Mouse (Mus musculus): ENCODE data around the gene Pif1.

Gene Pif1

GRCm38 (mm10) chr9:65562081-65562506, 24.9 kb upstream of the Pif1 start:
- DNase-seq, result peak; percentile 68 to 77

DNA sequence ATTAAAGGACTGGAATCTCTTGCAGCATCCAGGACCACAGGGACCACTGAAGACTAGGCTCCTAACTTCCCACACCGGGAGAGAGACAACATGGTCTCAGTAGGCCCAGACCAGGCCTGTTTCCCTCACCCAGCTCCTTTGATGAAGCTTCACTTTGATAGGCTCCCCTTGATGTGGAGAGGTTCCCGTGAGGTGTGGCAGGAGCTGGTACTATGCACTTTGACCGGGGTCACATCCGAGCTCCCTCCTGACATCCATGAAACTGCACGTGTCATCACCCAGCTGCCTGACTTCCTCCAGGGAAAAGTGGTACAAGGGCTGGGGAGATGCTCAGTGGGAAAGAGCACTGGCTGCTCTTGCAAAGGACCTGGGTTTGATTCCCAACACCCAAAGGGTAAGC, 23.9 kb upstream of the Pif1 start:
- DNase-seq, result no peak

GRCm38 (mm10) chr9:65564698-65565097, 22.3 kb upstream of the Pif1 start:
- DNase-seq, result no peak

DNA sequence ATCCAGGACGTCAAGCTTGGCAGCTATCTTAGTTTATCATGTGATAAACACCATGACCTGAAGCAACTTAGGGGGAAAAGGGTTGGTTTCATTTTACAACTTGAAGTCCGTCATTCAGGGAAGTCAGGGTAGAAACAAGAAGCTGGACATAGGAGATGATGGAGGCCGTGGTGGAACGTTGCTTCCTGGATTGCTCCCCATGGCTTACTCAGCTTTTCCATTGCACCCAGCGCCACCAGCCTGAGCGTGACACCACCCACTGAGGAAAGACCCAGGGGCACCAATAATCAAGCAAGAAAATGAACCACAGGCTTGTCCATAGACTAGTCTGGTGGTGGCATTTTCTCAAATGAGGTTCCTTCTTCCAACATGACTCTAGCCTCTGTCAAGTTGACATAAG, 18.2 kb upstream of the Pif1 start:
- DNase-seq, result no peak

GRCm38 (mm10) chr9:65569491-65569971, 17.4 kb upstream of the Pif1 start:
- no peak for DNase-seq

DNA sequence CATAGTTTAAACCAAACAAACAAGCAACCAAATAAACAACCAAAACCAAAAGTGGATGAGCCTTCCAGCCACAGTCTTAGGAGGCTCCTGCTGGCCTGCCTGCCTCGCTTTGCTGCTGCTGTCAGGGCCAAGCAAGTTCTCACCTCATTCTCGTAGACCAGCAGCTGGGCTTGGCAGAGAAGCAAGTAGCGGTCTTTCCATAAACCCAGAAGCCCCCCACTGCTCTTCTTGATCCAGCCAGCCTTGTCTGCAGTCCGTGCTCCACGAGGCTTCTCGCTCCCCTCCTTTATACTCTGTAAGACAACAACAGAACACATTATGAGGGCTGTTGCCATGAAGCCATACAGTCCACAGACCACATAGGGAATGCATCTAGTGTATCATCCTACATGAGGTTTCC, 14.1 kb upstream of the Pif1 start:
- DNase-seq, result peak in 1 of 2 experiments; percentile 52

- DNase-seq, result no peak
Observed at GRCm38 (mm10) chr9:65574513-65575392, 12.2 kb upstream of the Pif1 start.

- DNase-seq, result peak; percentile 66 to 69
Observed at GRCm38 (mm10) chr9:65575393-65576196, 11.4 kb upstream of the Pif1 start.

- peak; percentile 62 to 77 for DNase-seq
Observed at GRCm38 (mm10) chr9:65576861-65577510, 10.0 kb upstream of the Pif1 start.

DNA sequence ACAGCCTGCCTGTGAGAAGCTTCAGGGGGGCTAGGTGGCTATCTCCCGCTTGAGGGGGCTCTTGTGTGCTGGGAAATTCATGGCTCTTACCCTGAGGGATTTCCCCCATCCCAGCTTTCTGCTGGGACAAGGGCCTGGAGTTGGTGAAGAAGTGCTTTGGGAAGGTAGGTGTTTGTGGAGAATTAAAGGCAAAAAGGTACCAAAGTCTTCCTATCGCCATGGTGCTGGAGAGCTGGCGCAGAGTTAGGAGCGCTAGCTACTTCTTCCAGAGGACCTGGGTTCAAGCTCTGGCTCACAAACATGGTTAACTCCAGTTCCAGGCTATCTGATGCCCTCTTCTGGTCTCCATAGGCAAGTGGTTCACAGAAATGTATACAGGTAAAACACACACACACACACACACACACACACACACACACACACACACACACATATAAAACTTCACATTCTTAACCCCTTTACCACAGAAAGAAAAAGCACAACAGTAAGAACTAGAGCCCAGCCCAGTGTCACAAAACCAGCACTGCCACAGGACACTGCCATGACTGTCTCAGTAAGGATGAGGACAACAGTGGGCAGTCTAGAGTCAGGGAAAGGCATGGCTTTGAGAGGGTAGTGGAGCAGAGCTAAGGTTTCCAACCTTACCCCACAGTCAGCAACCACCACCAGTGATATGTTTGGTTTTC, 9.3 kb upstream of the Pif1 start:
- DNase-seq, result no peak

GRCm38 (mm10) chr9:65578801-65579249, 8.1 kb upstream of the Pif1 start:
- no peak for DNase-seq

GRCm38 (mm10) chr9:65579781-65580371, 7.1 kb upstream of the Pif1 start, which contains the start of gene Plekho2:
Gene Plekho2 (minus strand): TSS chr9:65580040.
- DNase-seq, result peak; percentile 95 to 98

DNA sequence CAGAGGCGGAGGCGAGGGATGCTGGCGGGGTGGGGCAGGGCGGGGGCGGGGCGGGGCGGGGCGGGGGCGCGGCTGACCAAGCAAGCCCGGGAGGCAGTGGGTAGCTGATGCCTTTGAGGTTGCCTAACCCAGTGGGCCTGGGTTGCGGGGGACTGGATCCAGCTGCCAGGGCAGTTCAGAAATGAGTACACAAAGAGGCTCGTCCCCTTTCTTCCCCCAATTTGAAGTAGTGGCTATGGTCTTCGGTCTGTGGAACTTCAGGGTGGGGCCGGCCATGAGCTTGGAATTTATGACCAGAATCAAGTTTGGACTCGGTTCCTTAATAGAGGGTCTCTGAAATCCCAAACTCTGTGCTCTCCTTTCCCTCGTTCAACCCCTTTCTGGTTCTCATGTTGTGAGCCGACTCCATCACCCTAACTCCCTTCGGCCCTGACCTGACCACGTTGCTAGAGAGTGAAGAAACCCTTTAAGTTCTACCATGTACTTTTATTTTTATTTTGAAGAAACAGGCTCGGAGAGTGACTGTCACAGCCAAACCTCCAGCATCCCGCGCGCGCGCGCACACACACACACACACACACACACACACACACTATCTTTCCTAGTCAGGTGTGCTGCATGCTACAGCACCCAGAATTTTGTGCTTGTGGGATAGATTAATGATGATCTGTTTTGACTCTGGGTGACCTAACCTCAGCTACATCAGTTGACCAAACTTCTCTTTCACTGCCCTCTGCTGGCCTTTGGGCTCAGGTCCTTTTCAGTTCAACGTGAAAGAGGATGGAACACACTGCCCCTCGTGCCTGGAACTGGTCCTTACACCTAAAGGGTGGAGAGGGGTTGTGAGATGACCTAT, 6.3 kb upstream of the Pif1 start:
- peak; percentile 95 for DNase-seq

DNA sequence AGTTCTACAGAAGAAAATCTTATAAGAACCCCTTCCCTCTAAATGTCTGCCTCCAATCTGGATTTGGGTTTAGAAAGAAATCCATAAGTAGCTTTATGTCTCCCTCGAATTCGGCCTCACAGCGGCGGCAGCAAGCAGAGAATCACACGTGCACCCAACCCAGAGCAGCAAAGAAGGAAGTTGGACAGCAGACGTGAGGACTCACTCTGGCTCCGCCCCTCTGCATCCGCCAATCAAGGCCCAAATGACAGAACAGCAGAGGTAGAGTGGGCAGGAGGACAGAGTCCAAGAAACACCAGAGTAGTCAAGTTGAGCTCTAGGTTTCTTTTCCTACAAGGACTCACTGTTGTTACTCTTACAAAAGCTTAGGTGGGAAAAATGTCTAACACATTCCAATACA, 3.9 kb upstream of the Pif1 start:
- no peak for DNase-seq

DNA sequence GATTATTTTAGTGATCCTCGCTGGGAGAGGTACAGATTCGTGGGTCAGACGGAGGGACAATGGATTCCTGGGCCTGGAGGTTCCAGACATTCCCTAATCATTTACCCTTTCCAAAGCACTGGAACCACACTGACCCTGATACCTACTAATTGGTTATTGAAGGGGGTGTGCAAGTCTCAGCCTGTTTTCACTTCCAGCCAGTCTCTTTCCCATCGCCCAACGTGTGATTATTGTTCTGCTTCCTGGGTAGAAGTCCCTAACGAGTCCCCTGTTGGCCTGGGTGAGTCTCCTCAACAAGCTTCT, 261 bp downstream of the Pif1 start:
- DNase-seq, result no peak

- peak in 1 of 2 experiments; percentile 48 for DNase-seq
Observed at GRCm38 (mm10) chr9:65587573-65588358, 806 bp downstream of the Pif1 start.

- DNase-seq, result peak in 1 of 2 experiments; percentile 20
Observed at GRCm38 (mm10) chr9:65589091-65589490, 2.1 kb downstream of the Pif1 start.

DNA sequence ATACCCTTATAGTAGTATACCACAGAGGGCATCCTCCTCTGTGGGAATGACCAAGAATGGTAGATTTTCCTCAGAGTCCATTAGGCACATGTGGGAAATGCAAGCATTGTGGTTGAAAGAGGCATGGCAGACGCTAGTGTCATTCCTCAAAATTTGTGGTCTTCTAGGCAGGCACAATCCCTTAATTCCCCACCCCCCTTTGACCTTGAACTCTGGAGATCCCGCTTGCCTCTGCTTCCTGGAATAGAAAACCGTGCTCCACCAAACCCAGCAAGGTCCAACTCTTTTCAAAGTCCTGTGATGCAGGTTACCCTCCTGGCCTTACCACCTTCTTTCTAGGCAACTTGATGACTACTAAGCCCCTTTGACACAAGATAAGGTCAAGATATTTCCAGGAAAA, 5.8 kb downstream of the Pif1 start:
- no peak for DNase-seq

DNA sequence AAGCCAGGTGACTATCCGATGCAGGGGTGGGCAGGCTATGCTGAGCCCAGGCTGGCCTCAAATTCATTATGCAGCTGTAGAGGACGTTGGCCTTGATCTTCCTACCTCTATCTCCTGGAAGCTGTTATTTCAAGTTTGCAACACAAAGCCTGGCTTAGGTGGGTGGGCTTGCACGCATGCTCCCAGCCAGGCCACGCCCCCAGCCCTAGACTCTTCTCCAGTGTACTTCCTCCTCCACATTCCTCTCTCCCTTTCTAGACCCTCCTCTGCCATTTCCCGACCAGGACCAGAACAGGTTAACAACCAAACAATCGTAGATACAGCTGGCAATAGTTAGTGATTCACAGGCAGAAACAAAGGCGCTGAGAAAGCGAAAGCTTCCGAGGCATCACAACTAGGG, 6.6 kb downstream of the Pif1 start:
- DNase-seq, result no peak

DNA sequence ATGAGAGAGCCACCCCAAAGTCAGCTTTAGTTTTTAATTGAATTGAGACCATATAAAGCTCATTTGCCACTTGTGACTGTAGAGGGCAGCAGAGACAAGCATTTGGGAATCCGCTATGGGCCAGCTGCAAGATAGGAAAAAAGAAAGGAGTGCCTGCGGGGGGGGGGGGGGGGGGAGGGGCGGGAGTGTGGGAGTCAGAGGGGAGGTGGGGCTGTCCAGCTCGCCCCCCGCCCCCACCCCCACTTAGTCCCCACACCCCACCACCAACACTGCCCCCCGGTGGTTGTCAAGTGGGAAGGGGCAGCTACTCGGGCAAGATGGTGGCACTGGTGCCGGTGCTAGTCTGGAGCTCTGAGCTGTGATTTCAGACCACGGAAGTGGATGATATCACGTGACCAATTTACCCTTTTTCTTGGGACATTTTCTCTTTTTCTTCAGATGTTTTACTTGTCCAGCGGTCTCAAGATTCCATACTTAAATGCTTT, 11.8 kb downstream of the Pif1 start:
- peak; percentile 70 to 74 for DNase-seq

Data from cerebellum, postnatal 10 days (tissue).